Mouse (Mus musculus) left cerebral cortex, adult 11 months (tissue): ENCODE results near the gene Pip4k2c.
"Not testable (repeated sequence)": the region's sequence is repeated elsewhere in the genome, so short reads cannot be mapped to it uniquely, and the experiment has no call there.

Experiments used
- DNase-seq: peaks from one replicate; pipeline ENCODE4 v3.0.0; 2022; ENCODE audit warnings: low spot score

The Pip4k2c gene

GRCm38 (mm10) chr10:127209928-127210570 is 1.3 kb downstream of the Pip4k2c start:
- DNase-seq: no peak

DNA sequence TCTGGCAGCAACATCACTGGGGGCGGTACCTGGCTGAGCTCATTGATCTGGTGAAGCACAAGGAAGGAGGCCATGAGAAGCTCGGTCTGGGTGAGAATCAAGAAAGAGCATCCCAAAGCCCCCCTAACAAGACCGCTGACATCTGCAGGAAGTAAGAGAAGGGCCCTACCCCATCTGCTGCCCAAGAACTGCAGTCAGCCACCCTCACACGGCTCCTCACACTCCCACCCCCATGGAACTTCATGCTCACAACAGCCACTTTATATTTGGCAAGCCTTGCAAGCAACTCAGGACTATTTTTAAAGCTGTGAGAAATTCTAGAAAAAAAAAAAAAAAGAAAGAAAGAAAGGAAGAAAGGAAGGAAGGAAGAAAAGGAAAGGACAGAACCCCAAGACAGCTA is 2.5 kb downstream of the Pip4k2c start:
- no peak for DNase-seq

- DNase-seq: no peak
Observed at GRCm38 (mm10) chr10:127205373-127205772, 6.0 kb downstream of the Pip4k2c start.

DNA sequence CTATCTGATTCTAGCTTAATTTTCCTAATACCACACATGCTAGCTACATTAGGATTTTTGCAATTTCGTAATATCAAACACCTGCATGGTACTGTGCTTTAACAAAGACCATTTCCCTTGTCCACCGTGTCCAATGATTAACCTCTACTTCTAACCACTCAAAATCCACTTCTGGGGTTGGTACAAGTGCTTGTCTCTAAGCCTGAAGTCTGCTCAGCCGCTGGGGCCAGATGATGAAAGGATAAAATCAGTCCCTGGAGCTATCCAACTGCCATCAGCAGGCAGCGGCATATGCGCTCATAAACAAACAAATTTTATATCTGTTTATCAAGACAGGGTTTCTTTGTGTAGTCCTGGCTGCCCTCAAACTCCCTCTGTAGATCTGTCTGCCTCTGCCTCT is 6.8 kb downstream of the Pip4k2c start:
- DNase-seq: no peak

DNA sequence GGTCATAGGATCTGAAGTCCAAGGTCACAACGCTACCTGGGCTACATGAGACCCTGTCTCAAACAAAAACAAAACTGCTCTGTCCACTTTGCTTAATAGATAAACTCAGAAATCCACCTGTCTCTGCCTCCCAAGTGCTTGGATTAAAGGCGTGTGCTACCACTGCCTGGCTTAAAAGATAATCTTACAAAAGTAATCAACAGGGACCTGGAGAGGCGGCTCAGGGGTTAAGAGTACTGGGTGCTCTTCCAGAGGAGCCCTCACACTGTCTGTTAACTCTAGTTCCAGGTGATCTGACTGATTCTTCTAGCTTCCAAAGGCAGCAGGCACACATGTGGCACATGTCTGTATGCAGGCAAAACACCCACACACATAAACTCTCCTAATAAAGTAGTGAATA is 8.3 kb downstream of the Pip4k2c start:
- DNase-seq: no peak

- DNase-seq: no peak
Observed at GRCm38 (mm10) chr10:127200279-127200678, 11.1 kb downstream of the Pip4k2c start.

DNA sequence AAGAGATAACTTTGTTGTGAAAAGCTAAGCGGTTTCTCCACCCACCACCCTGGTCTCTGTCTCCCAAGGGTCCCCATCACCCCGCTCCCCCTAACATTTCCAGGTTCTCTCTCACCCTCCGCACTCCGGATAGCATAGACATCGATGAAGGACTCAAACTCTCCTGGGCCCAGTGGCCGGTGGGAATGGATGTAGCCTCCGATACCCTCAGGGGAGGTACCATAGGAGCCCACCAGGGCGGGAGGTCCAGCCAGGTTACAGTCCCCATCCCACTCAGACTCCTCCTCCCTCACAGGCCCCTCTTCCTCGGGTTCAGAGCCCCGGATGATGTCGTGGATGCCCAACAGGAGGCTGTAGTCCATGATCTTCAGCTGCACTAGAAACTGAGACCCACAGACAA is 11.9 kb downstream of the Pip4k2c start:
- no peak for DNase-seq

- DNase-seq: no peak
Observed at GRCm38 (mm10) chr10:127199068-127199467, 12.3 kb downstream of the Pip4k2c start.

- DNase-seq: no peak
Observed at GRCm38 (mm10) chr10:127198492-127198891, 12.9 kb downstream of the Pip4k2c start.

DNA sequence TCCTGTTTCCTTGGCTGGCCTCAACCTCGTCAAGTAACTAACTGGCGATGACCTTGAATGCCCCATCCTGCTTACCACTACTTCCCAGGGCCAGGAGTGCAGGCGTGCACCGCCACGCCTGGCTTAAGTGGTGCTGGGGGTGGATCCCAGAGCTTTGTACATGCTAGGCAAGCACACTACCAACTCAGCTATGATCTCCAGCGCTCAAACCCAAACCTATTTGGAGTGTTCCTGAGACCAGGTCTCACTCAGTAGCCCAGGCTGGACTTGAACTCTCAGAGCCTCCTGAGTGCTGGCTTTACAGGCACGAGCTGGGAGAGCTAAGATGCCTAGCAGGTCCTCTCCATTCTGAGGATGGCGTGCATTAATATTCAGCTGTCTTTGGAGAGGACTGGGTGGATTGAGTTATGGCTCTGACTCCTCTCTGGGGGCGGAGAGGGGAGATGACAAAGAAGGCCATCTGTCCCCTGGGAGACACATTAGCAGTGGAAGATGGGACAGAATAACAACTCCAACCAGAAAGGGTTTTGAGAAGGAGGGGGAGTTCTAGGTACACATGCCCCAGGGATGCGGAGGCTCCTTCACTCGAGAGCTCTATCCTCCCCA is 13.8 kb downstream of the Pip4k2c start:
- DNase-seq: no peak

- DNase-seq: no peak
Observed at GRCm38 (mm10) chr10:127197104-127197503, 14.3 kb downstream of the Pip4k2c start.

DNA sequence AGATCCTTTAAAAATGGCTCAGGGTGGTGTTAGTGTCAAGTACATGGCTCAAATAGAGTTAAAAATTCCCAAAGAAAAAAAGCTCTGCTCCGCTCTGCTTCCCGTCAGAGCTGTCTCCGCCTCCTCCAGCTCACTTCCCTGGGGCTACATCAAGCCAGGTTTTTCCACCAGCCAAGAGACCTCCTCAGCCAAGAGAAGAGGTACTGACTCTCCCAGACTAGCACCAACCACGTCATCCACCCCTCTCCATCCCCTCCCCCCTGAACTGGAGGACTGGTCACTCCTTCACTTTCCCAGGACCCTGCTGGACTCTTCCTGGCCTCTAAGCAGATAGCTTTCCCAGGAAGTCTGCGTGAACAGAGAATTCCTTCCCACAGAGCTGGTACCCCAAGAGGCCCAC is 15.0 kb downstream of the Pip4k2c start:
- no peak for DNase-seq

- no peak for DNase-seq
Observed at GRCm38 (mm10) chr10:127195328-127196129, 15.9 kb downstream of the Pip4k2c start, which contains the start of gene Dtx3. Gene Dtx3 (minus strand): TSS chr10:127195728.

DNA sequence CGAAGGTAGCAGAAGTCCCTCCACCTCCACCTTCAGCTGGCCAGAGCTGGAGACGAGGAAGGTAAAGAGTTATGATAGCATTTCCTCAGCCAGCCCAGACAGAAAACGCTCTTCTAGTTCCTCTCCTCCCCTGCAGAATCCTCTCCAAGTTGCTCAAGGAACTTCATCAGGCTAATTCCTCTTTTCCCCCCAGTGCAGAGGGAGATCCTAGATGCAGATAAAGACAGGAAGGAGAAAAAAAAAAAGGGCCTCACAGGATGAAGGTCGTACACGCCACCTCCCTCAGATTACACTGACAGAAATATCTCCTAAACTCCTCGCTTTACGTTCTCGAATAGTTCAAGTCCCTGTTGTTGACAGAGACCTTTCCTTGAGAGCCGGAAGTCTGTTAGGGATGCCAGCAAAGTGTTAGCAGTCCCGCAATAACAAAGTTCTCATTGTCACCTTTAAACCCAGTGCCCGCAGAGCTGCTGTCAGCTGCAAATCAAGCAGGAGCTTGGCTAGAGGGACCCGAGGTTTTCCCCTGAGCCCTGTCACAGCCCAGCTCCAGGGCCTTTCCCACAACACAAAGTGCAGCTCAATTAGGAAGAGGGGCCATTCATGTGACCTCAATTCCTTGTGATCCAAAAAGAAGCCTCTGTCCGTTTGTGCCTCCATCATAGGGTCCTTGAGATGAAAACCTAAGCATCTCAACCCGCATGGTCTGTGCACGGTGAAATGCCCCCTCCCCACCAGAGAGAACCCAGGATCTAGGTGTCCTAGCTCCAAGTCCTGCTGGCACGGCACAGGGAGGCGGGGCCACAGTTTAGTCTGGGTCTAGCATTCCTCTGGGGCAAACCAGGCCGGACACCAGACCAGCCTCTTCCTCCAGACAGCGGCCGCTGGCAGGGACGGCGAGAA is 16.7 kb downstream of the Pip4k2c start:
- DNase-seq: no peak

DNA sequence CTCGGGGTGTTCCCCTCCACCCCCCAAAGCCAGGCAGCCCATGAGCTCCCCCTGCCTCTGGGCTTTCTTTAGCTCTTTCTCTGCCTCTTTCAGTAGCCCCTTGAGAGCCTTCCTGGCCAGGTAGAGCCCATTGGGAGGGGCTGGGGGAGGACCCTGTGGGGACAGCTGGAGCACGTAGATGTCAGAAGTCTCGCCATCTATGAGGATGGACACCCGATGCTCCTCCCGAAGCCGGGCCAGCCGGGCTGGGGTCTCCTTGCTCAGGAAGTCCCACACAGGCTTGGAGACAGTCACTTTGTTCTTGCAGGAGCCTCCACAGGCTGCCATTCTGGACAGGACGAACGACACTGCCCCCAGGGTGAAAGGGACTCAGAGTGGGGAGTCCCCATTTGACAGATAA is 18.4 kb downstream of the Pip4k2c start:
- DNase-seq: no peak

DNA sequence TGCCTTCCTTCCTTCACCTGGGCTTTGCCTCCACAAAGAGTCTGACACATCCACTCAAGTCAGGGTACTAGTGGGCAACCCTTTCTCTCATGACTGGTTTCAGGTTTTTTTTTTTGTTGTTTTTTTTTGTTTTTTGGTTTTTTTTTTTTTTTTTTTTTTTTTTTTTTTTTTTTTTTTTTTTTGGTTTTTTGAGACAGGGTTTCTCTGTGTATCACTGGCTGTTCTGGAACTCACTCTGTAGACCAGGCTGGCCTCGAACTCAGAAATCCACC is 19.4 kb downstream of the Pip4k2c start:
- DNase-seq: not testable (repeated sequence)

- no peak for DNase-seq
Observed at GRCm38 (mm10) chr10:127191191-127192056, 20.0 kb downstream of the Pip4k2c start.

GRCm38 (mm10) chr10:127190398-127191190 is 20.8 kb downstream of the Pip4k2c start:
- no peak for DNase-seq

- DNase-seq: no peak
Observed at GRCm38 (mm10) chr10:127189651-127190381, 21.6 kb downstream of the Pip4k2c start, which contains the start of gene Arhgef25. Gene Arhgef25 (minus strand): TSS chr10:127190083.
